Mouse (Mus musculus) hindbrain, embryonic 11.5 days (tissue): ENCODE measurements around the gene Sesn2. TPM values are rescaled to one million over a fixed set of nuclear protein-coding genes. Genes with fewer than 3 reads are reported as not detected.
A peak's percentile ranks its signal among the peaks of the same experiment; 100 is the strongest.

ENCODE experiments used
- ATAC-seq: fragments of 200-750 bp; cut with Nextera tagmentation; 2 replicates; pipeline ENCODE4 v1.8.0; 2017; ENCODE audit warnings: mild to moderate bottlenecking, moderate TSS enrichment, moderate library complexity; ENCODE audit not compliant: low FRiP score
- DNase-seq: peaks from one replicate; pipeline ENCODE4 v3.0.0-alpha.2; 2015; ENCODE audit warnings: low spot score
- H3K27ac ChIP-seq: fragments of 300-500 bp; sonication (generic); 2 replicates; pipeline ENCODE4 v1.5.1; 2014; ENCODE audit warnings: mild to moderate bottlenecking, low read depth, low read length
- H3K27me3 ChIP-seq: fragments of 300-500 bp; sonication (generic); 2 replicates; pipeline ENCODE4 v1.6.1; 2014; ENCODE audit warnings: mild to moderate bottlenecking, low read length, moderate library complexity, mixed read lengths; ENCODE audit not compliant: control insufficient read depth, insufficient read depth
- H3K36me3 ChIP-seq: fragments of 300-500 bp; sonication (generic); 2 replicates; pipeline ENCODE4 v1.6.1; 2014; ENCODE audit warnings: mild to moderate bottlenecking, low read length, moderate library complexity, mixed read lengths; ENCODE audit not compliant: control insufficient read depth, insufficient read depth
- H3K4me1 ChIP-seq: fragments of 300-500 bp; sonication (generic); replicated peaks from 2 replicates; pipeline ENCODE4 v1.6.1; 2014; ENCODE audit warnings: low read length, mixed read lengths; ENCODE audit not compliant: control insufficient read depth, insufficient read depth
- H3K4me2 ChIP-seq: fragments of 300-500 bp; sonication (generic); replicated peaks from 2 replicates; pipeline ENCODE4 v1.6.1; 2014; ENCODE audit warnings: mild to moderate bottlenecking, low read depth, low read length
- H3K4me3 ChIP-seq: fragments of 300-500 bp; sonication (generic); 2 replicates; pipeline ENCODE4 v1.5.1; 2014; ENCODE audit warnings: low read depth, low read length
- H3K9ac ChIP-seq: fragments of 300-500 bp; sonication (generic); 2 replicates; pipeline ENCODE4 v1.6.1; 2014; ENCODE audit warnings: low read depth, low read length
- H3K9me3 ChIP-seq: fragments of 300-500 bp; sonication (generic); 2 replicates; pipeline ENCODE4 v1.6.1; 2016; ENCODE audit warnings: low read length; ENCODE audit not compliant: control insufficient read depth
- WGBS: fragments of 180-500 bp; shearing (Covaris S2); extraction: QIAGEN DNeasy Blood & Tissue Kit; methylation state at CpG from one replicate; pipeline ENCODE4 v1.1.7; 2014; 5-methylcytosine and 5-hydroxymethylcytosine counted together
- polyA plus RNA-seq: library from polyadenylated mRNA; unstranded; fragments of >200 nt; fragmentation: Nextera tagmentation; extraction: Ambion mirVana; gene quantifications from 2 replicates; pipeline ENCODE4 v1.2.1, GENCODE M21; 2014

Sesn2 gene
- polyA plus RNA-seq, 1 experiment from 2014 or later, result 7.4 TPM

DNA sequence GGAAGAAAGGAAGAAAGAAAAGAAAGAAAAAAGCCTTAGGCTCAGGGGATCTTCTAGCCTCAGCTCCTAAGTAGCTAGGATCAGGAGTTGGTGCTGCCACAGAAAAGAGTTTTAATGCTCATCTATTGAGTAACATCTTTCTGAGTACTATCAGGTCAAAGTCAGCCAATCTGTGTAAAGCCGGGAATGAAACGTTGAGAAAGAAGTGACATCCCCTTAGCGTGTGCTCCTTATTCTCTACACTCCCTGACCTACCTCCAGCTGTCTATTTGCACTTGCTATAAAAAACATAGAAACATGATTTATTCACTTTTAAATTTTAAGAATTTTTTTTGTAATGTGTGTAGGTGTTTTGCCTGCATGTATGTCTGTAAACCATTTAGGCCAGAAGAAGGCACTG lies 8.9 kb upstream of the Sesn2 start:
- ATAC-seq (no peak), DNase-seq (no peak)
- H3K27me3 ChIP-seq, result no peaks in the 10 kb centered on the region
- no peaks in the 10 kb centered on the region for H3K9me3 ChIP-seq
- 97% methylated on average over 3 of the region's 3 CpGs for WGBS
- H3K4me1 ChIP-seq, result no peaks in the 10 kb centered on the region
- no peaks in the 10 kb centered on the region for H3K36me3 ChIP-seq
- no peak overlapping the region for H3K4me2 ChIP-seq
- no peak overlapping the region for H3K27ac ChIP-seq
- H3K4me3 ChIP-seq, result no peak overlapping the region
- no peak overlapping the region for H3K9ac ChIP-seq

DNA sequence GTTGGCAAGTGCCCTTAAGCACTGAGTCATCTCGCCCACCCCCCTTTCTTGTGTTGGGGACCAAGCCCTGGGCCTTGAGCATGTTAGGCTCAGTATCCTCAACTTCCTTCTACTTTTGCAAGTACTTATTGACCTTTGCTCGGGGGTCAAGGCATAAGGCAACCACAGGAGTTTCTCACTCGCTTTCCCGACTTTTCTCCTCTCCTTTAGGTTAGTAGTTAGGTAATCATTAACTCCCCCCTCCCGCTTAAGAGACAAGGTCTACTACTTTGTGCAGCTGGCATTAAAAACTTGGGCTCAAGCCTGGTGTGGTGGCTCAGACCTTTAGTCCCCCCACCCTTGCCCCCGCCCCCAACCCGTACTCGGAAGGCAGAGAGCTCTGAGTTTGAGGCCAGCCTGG lies 7.8 kb upstream of the Sesn2 start:
- no peaks in the 10 kb centered on the region for H3K4me1 ChIP-seq
- no peak for DNase-seq
- no peak overlapping the region for H3K27ac ChIP-seq
- no peak for ATAC-seq
- H3K4me2 ChIP-seq, result no peak overlapping the region
- H3K36me3 ChIP-seq, result no peaks in the 10 kb centered on the region
- H3K9ac ChIP-seq, result no peak overlapping the region
- no peaks in the 10 kb centered on the region for H3K9me3 ChIP-seq
- 63% methylated on average over 8 of the region's 8 CpGs for WGBS
- H3K27me3 ChIP-seq, result no peaks in the 10 kb centered on the region
- H3K4me3 ChIP-seq, result no peak overlapping the region

DNA sequence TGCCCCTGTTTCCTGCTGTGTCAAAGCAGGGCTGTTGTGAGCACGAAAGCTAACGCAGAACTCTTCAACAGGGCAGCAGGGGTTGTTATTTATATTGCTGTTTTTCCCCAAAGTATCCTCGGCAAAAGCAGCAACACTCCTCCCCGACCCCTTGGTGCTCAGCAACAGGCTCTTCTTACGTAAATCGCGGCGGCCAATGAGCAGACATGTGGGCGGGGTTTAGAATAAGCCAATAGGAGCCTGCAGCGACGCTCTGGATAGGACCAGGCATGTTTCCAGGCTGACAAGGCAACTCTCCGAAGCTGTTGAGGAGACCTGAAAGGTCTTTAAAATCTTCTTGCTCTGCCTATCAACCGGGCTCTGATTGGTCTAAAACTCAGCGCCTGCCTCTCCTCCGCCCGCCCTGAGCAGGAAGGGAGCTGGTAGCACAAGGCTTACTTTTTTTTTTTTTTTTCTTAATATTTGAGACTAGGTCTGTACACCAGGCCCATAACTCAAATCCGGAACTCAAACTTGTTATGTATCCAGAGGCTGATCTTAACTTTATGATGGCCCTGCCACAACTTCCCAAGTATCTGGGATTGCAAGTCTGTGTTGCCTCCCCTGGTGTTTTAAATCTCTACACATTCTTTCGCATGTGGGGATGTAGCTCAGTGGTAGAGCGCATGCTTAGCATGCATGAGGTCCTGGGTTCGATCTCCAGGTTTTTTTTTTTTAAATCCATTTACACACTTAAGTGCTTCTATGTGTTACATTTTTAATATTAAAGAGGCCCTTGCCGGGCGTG lies 5.3 kb upstream of the Sesn2 start:
- no peaks in the 10 kb centered on the region for H3K27me3 ChIP-seq
- ATAC-seq (peak; percentile 90), DNase-seq (peak; percentile 91)
- 20% methylated on average over 22 of the region's 22 CpGs for WGBS
- 0 out of 2 replicates have a peak overlapping the region, but pooled peaks have one; percentile 9 for H3K27ac ChIP-seq
- no peaks in the 10 kb centered on the region for H3K36me3 ChIP-seq
- H3K4me3 ChIP-seq, result peak overlapping the region; percentile 36
- peak overlapping the region; percentile 90 for H3K4me2 ChIP-seq
- no peaks in the 10 kb centered on the region for H3K4me1 ChIP-seq
- no peaks in the 10 kb centered on the region for H3K9me3 ChIP-seq
- H3K9ac ChIP-seq, result peak overlapping the region; percentile 12; the same call in 1 of the 2 replicates

DNA sequence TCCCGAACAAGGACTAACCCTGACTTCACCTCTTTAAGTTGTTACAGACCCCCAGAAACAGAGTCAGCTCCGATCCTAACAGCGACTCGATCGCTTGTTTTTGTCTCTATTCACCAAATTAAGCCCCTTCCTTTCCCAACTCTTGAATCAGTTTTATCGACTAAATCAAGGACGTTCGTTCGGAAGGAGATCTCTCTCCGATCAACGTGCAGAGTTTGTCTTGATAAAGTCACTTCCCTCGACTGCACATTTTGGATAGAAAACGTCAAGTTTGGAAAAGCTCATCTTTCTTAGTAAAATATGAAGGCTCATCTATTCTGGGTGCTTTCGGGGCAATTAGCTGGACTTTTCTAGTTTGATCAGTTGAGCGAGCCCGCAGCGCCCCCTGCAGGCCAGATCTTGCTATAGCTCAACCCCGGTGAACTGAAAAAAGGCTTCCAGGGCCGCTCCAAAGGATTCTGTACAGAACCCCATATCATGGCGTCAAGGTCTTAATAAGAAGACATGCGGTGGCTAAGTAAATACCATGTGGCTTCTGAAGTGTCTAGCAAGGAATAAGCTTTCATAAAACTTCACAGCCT lies 4.3 kb upstream of the Sesn2 start:
- no peaks in the 10 kb centered on the region for H3K27me3 ChIP-seq
- H3K4me1 ChIP-seq, result no peaks in the 10 kb centered on the region
- H3K4me2 ChIP-seq, result peak overlapping the region; percentile 90
- H3K9me3 ChIP-seq, result no peaks in the 10 kb centered on the region
- 2% methylated on average over 21 of the region's 21 CpGs for WGBS
- H3K4me3 ChIP-seq, result peak overlapping the region; percentile 36
- ATAC-seq (no peak), DNase-seq (peak; percentile 93)
- no peak overlapping the region for H3K27ac ChIP-seq
- peak overlapping the region; percentile 34 for H3K9ac ChIP-seq
- H3K36me3 ChIP-seq, result no peaks in the 10 kb centered on the region

DNA sequence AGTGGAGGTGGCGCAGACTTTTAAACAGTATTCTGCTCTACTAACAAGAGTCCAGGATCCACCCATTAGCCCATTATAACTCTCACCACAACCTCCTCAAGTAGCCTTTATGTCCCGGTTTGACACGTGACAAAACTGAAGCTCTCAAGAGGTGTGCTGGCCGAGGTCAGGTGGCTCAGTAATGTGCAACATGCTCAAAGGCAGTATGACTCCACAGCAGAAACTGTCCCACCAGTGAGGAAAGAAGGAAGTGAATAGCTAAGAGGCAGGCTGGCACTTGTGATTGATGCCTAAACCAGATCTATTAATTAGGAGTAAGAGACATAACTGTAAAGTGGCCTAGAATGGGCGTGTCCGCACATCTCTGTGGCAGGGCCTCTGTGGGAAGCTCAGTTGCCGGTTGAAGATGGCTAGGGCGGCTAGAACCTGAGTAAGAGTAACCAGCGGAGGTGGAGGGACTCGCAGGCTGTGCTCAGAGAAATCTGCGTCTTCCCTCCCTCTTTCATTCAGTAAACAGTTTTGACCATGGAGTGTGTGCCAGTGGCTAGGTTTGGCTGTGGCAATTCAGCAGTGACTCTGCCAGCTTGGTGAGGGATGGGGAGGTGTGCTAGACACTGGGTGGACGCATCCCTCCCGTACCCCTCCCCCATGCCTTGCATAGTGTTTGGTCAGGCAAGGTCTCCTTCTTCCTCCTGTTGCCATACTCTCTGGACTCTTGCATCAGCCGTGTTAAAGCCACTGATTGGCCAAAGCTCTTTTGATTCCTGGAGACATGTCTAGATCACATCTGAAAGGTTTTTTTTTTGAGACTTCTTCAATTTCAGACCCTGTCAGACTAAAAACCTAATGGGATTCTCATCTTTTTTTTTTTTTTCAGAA lies 3.3 kb upstream of the Sesn2 start:
- Histone ChIP-seq H3K4me2 (no peak overlapping the region), H3K9ac (no peak overlapping the region), H3K9me3 (no peaks in the 10 kb centered on the region), H3K36me3 (no peaks in the 10 kb centered on the region), H3K4me1 (peaks cover 3% of the 10 kb centered on the region; the same call in 1 of the 2 replicates), H3K27ac (no peak overlapping the region), H3K27me3 (no peaks in the 10 kb centered on the region), H3K4me3 (no peak overlapping the region)
- WGBS, result 33% methylated on average over 14 of the region's 14 CpGs
- no peak for DNase-seq
- no peak for ATAC-seq

DNA sequence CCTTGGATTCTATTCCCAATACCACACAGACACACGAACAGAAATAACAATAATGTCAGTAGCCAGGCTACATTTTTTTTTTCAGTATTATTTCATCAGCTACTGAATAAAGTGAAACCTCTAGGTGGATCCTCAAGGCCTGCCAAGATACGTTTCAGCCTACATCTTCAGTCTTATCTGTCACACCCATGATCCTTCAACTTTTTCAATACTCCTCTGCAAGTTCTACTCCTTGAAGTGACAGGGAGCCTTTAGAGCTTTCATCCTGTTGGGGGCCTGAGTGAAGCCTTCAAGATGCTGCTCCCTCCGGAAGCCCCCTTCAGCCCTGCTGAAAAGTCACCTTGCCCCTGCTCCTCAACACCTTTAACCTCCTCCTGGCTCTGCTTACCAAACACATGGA lies 1.8 kb upstream of the Sesn2 start:
- H3K9ac ChIP-seq, result no peak overlapping the region
- H3K36me3 ChIP-seq, result no peaks in the 10 kb centered on the region
- H3K27ac ChIP-seq, result no peak overlapping the region
- no peak overlapping the region for H3K4me3 ChIP-seq
- H3K27me3 ChIP-seq, result no peaks in the 10 kb centered on the region
- DNase-seq, result no peak
- H3K4me1 ChIP-seq, result peaks cover 5% of the 10 kb centered on the region; the same call in 1 of the 2 replicates
- no peak overlapping the region for H3K4me2 ChIP-seq
- H3K9me3 ChIP-seq, result no peaks in the 10 kb centered on the region
- no peak for ATAC-seq
- WGBS, result 79% methylated on average over 3 of the region's 3 CpGs

DNA sequence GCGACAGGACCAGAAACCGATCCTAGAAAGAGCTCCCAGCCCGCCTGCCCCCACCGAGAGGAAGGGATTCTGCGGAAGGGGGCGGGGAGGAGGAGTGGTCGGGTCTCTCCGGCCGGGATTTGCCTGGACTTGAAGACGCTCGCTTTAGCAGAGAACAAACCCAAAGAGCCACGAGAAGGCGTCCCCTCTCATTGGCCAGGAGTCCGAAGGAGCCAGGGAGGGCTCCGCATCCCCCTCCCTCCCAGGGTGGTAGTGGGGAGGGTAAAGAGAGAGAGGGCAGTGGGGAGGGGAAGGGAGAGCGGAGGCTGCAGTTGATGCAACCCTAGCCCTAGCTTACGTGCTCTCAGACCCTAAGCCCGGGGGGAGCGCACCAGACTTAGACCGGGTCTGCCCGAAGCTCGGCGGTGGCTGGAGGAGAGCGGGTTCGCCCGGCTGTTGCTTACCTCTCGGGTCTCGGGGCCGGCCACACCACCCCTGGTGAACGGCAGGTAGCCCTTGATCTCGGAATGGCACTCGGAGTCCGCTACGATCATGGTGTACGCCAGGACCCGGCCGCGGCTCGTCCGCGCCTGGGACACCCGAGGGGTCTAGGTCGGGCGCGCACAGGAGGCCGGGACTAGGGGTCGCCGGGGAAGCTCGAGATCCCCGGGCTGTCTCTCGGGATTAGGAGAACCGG lies 542 bp downstream of the Sesn2 start:
- ATAC-seq (peak; percentile 84), DNase-seq (peak; percentile 86)
- peak overlapping the region; percentile 66 for H3K4me2 ChIP-seq
- peak overlapping the region; percentile 77 for H3K4me3 ChIP-seq
- H3K36me3 ChIP-seq, result no peaks in the 10 kb centered on the region
- H3K4me1 ChIP-seq, result peaks cover 5% of the 10 kb centered on the region; the same call in 1 of the 2 replicates
- H3K27ac ChIP-seq, result peak overlapping the region; percentile 66
- no peaks in the 10 kb centered on the region for H3K9me3 ChIP-seq
- 0% methylated on average over 50 of the region's 52 CpGs for WGBS
- peak overlapping the region; percentile 58 for H3K9ac ChIP-seq
- no peaks in the 10 kb centered on the region for H3K27me3 ChIP-seq

DNA sequence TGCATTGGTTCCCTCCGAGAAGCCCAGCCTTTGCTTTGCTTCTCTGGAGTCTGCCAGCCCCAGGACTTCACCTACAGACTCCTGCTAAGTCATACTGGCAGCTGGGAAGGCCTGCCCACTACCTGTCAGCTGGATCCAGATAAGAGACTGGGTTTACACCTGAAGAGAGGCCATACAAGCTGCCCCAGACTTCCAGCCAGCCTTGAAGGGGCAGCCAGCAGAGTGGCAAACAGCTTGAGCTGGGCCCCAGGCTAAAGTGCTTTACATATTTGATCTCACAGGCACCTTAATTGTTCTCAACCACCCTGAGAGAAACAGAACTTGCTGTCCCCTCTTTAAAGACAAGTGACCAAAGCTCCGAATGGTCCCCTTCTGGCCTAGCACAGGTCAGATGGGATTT lies 3.1 kb downstream of the Sesn2 start:
- H3K27ac ChIP-seq, result no peak overlapping the region
- no peaks in the 10 kb centered on the region for H3K36me3 ChIP-seq
- H3K4me2 ChIP-seq, result no peak overlapping the region
- no peaks in the 10 kb centered on the region for H3K9me3 ChIP-seq
- H3K4me3 ChIP-seq, result no peak overlapping the region
- ATAC-seq (no peak), DNase-seq (no peak)
- H3K27me3 ChIP-seq, result no peaks in the 10 kb centered on the region
- no peak overlapping the region for H3K9ac ChIP-seq
- 37% methylated on average over 2 of the region's 2 CpGs for WGBS
- peaks cover 5% of the 10 kb centered on the region; the same call in 1 of the 2 replicates for H3K4me1 ChIP-seq
